Mouse (Mus musculus): ENCODE measurements around the gene Ggt5. TPM values are rescaled to one million over a fixed set of nuclear protein-coding genes. Genes with fewer than 3 reads are reported as not detected.

Gene Ggt5
- polyA plus RNA-seq, 1 experiment, result 4.9 TPM

DNA sequence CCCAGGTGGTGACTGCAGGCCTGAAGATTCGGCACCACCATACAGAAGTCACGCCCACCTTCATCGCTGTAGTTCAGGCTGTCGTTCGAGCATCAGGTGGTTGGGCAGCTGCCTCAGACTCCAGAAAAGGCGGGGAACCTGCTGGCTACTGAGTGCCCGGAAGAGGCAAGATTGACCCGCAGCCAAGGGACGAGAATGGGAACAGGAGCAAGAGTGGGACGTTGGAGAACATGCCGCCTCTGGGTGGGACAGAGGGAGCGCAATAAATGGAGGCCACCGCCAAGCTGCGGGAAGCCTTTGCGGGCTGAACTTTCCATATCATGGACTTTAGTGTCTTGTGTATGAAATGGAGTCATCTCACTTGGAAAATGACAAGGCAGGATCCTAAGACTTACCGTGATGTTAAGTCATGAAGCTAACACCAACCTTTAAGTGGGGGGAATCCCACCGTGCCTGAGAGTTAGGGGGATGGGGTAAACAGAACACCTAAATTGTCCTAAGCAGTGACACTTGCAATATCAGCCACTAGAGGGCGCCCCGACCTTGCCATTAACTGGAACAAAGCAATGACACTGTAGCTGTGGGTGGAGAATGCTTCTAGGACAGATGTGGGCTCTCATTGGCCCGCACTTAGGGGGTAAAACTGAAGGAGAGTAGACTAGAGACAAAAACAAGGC lies 3.1 kb upstream of the Ggt5 start:
- H3K27ac ChIP-seq (ENCODE audit: insufficient read depth, low read length), result no peak overlapping the region
- peak; percentile 97 for TF ChIP-seq CTCF (IDR thresholded peaks at IDR 0.05; ENCODE audit: extremely low read depth, insufficient read depth, low read length)
- no peak for TF ChIP-seq POLR2A (IDR thresholded peaks at IDR 0.05; ENCODE audit: extremely low read depth, insufficient read depth, low read length)
- H3K4me1 ChIP-seq (ENCODE audit: control insufficient read depth, insufficient read depth, low read length), result no peaks in the 10 kb centered on the region; the same call in 1 of the 2 replicates
- H3K4me3 ChIP-seq (ENCODE audit: insufficient read depth, low read length), result no peak overlapping the region

- Histone ChIP-seq H3K4me1 (ENCODE audit: control insufficient read depth, insufficient read depth, low read length) (no peaks in the 10 kb centered on the region; the same call in 1 of the 2 replicates), H3K27ac (ENCODE audit: insufficient read depth, low read length) (no peak overlapping the region), H3K4me3 (ENCODE audit: insufficient read depth, low read length) (no peak overlapping the region)
- TF ChIP-seq POLR2A (IDR thresholded peaks at IDR 0.05; ENCODE audit: extremely low read depth, insufficient read depth, low read length) (no peak), CTCF (IDR thresholded peaks at IDR 0.05; ENCODE audit: extremely low read depth, insufficient read depth, low read length) (no peak)
These were observed 2.6 kb upstream of the Ggt5 start for GRCm38 (mm10) chr10:75586553-75586879.

- TF ChIP-seq POLR2A (IDR thresholded peaks at IDR 0.05; ENCODE audit: extremely low read depth, insufficient read depth, low read length) (no peak), CTCF (IDR thresholded peaks at IDR 0.05; ENCODE audit: extremely low read depth, insufficient read depth, low read length) (no peak)
- Histone ChIP-seq H3K4me1 (ENCODE audit: control insufficient read depth, insufficient read depth, low read length) (no peaks in the 10 kb centered on the region; the same call in 1 of the 2 replicates), H3K4me3 (ENCODE audit: insufficient read depth, low read length) (no peak overlapping the region), H3K27ac (ENCODE audit: insufficient read depth, low read length) (no peak overlapping the region)
These were observed 1.4 kb upstream of the Ggt5 start for GRCm38 (mm10) chr10:75587781-75588180.

GRCm38 (mm10) chr10:75588336-75588735 lies 804 bp upstream of the Ggt5 start:
- H3K4me3 ChIP-seq (ENCODE audit: insufficient read depth, low read length), result no peak overlapping the region
- TF ChIP-seq POLR2A (IDR thresholded peaks at IDR 0.05; ENCODE audit: extremely low read depth, insufficient read depth, low read length) (no peak), CTCF (IDR thresholded peaks at IDR 0.05; ENCODE audit: extremely low read depth, insufficient read depth, low read length) (no peak)
- no peaks in the 10 kb centered on the region; the same call in 1 of the 2 replicates for H3K4me1 ChIP-seq (ENCODE audit: control insufficient read depth, insufficient read depth, low read length)
- H3K27ac ChIP-seq (ENCODE audit: insufficient read depth, low read length), result no peak overlapping the region

DNA sequence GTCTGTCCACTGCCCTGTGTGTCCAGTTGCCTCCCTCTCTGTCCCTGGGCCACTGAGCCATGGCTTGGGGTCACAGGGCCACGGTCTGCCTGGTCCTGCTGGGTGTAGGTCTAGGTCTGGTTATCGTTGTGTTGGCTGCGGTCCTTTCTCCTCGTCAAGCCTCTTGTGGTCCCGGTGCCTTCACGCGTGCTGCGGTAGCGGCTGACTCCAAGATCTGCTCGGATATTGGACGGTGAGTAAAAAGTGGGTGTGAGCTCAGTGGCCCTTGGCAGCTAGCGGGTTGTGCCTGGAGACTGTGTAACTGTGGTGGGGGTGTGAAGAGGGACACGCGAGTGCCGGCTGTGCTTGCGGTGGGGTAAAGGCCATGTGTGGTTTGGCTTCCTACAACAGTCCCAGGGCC lies 511 bp downstream of the Ggt5 start:
- Histone ChIP-seq H3K4me3 (ENCODE audit: insufficient read depth, low read length) (0 out of 2 replicates have a peak overlapping the region, but pooled peaks have one; percentile 3), H3K4me1 (ENCODE audit: control insufficient read depth, insufficient read depth, low read length) (no peaks in the 10 kb centered on the region; the same call in 1 of the 2 replicates), H3K27ac (ENCODE audit: insufficient read depth, low read length) (0 out of 2 replicates have a peak overlapping the region, but pooled peaks have one; percentile 3)
- TF ChIP-seq POLR2A (IDR thresholded peaks at IDR 0.05; ENCODE audit: extremely low read depth, insufficient read depth, low read length), result no peak
- TF ChIP-seq CTCF (IDR thresholded peaks at IDR 0.05; ENCODE audit: extremely low read depth, insufficient read depth, low read length), result no peak

- Histone ChIP-seq H3K4me1 (ENCODE audit: control insufficient read depth, insufficient read depth, low read length) (no peaks in the 10 kb centered on the region; the same call in 1 of the 2 replicates), H3K4me3 (ENCODE audit: insufficient read depth, low read length) (no peak overlapping the region), H3K27ac (ENCODE audit: insufficient read depth, low read length) (no peak overlapping the region)
- no peak for TF ChIP-seq POLR2A (IDR thresholded peaks at IDR 0.05; ENCODE audit: extremely low read depth, insufficient read depth, low read length)
- TF ChIP-seq CTCF (IDR thresholded peaks at IDR 0.05; ENCODE audit: extremely low read depth, insufficient read depth, low read length), result no peak
These were observed 2.2 kb downstream of the Ggt5 start for GRCm38 (mm10) chr10:75591211-75591894.

- H3K4me3 ChIP-seq (ENCODE audit: insufficient read depth, low read length), result no peak overlapping the region
- no peak for TF ChIP-seq CTCF (IDR thresholded peaks at IDR 0.05; ENCODE audit: extremely low read depth, insufficient read depth, low read length)
- no peak for TF ChIP-seq POLR2A (IDR thresholded peaks at IDR 0.05; ENCODE audit: extremely low read depth, insufficient read depth, low read length)
- no peaks in the 10 kb centered on the region for H3K4me1 ChIP-seq (ENCODE audit: control insufficient read depth, insufficient read depth, low read length)
- H3K27ac ChIP-seq (ENCODE audit: insufficient read depth, low read length), result no peak overlapping the region
These were observed 3.4 kb downstream of the Ggt5 start for GRCm38 (mm10) chr10:75592585-75592984.

GRCm38 (mm10) chr10:75595981-75596380 lies 6.8 kb downstream of the Ggt5 start:
- no peak for TF ChIP-seq CTCF (IDR thresholded peaks at IDR 0.05; ENCODE audit: extremely low read depth, insufficient read depth, low read length)
- TF ChIP-seq POLR2A (IDR thresholded peaks at IDR 0.05; ENCODE audit: extremely low read depth, insufficient read depth, low read length), result no peak
- Histone ChIP-seq H3K27ac (ENCODE audit: insufficient read depth, low read length) (no peak overlapping the region), H3K4me3 (ENCODE audit: insufficient read depth, low read length) (no peak overlapping the region), H3K4me1 (ENCODE audit: control insufficient read depth, insufficient read depth, low read length) (no peaks in the 10 kb centered on the region)

- Histone ChIP-seq H3K4me3 (ENCODE audit: insufficient read depth, low read length) (no peak overlapping the region), H3K27ac (ENCODE audit: insufficient read depth, low read length) (no peak overlapping the region)
- TF ChIP-seq POLR2A (IDR thresholded peaks at IDR 0.05; ENCODE audit: extremely low read depth, insufficient read depth, low read length) (no peak), CTCF (IDR thresholded peaks at IDR 0.05; ENCODE audit: extremely low read depth, insufficient read depth, low read length) (no peak)
These were observed 11.1 kb downstream of the Ggt5 start for GRCm38 (mm10) chr10:75600189-75600730.

More at GRCm38 (mm10) chr10:75600189-75600730, 11.1 kb downstream of the Ggt5 start:
- H3K4me1 ChIP-seq (ENCODE audit: control insufficient read depth, insufficient read depth, low read length), result no peaks in the 10 kb centered on the region

Data from cortical plate, adult 2 months (tissue).